Mouse (Mus musculus) midbrain, embryonic 15.5 days (tissue): ENCODE data around the gene Itga6. TPM values are rescaled to one million over a fixed set of nuclear protein-coding genes. Genes with fewer than 3 reads are reported as not detected.
"Not testable (repeated sequence)": the region's sequence is repeated elsewhere in the genome, so short reads cannot be mapped to it uniquely, and the experiment has no call there.

ENCODE experiments used
- ATAC-seq: fragments of 200-750 bp; cut with Nextera tagmentation; replicated peaks from 2 replicates; pipeline ENCODE4 v1.8.0; 2017; ENCODE audit warnings: moderate TSS enrichment
- H3K27ac ChIP-seq: fragments of 300-500 bp; sonication (generic); 2 replicates; pipeline ENCODE4 v1.5.1; 2015; ENCODE audit warnings: mild to moderate bottlenecking, inconsistent platforms
- H3K27me3 ChIP-seq: fragments of 300-500 bp; sonication (generic); replicated peaks from 2 replicates; pipeline ENCODE4 v1.6.1; 2015; ENCODE audit warnings: inconsistent platforms
- H3K36me3 ChIP-seq: fragments of 300-500 bp; sonication (generic); replicated peaks from 2 replicates; pipeline ENCODE4 v1.6.1; 2015; ENCODE audit warnings: inconsistent platforms
- H3K4me1 ChIP-seq: fragments of 300-500 bp; sonication (generic); 2 replicates; pipeline ENCODE4 v1.6.1; 2015; ENCODE audit warnings: inconsistent platforms
- H3K4me2 ChIP-seq: fragments of 300-500 bp; sonication (generic); 2 replicates; pipeline ENCODE4 v1.6.1; 2015; ENCODE audit warnings: inconsistent platforms, mild to moderate bottlenecking, moderate library complexity
- H3K4me3 ChIP-seq: fragments of 300-500 bp; sonication (generic); 2 replicates; pipeline ENCODE4 v1.5.1; 2015; ENCODE audit warnings: mild to moderate bottlenecking, inconsistent platforms
- H3K9ac ChIP-seq: fragments of 300-500 bp; sonication (generic); 2 replicates; pipeline ENCODE4 v1.6.1; 2015; ENCODE audit warnings: mild to moderate bottlenecking, inconsistent platforms
- H3K9me3 ChIP-seq: fragments of 300-500 bp; sonication (generic); 2 replicates; pipeline ENCODE4 v1.6.1; 2016; ENCODE audit warnings: inconsistent platforms
- WGBS: fragments of 180-500 bp; shearing (Covaris S2); methylation state at CpG from one replicate; pipeline ENCODE4 v1.1.7; 2015; ENCODE audit warnings: mixed read lengths; 5-methylcytosine and 5-hydroxymethylcytosine counted together
- polyA plus RNA-seq: library from polyadenylated mRNA; unstranded; fragments of >200 nt; fragmentation: Nextera tagmentation; extraction: Ambion mirVana; gene quantifications from 2 replicates; pipeline ENCODE4 v1.2.1, GENCODE M21; 2015

The Itga6 gene
- polyA plus RNA-seq, 1 experiment from 2014 or later: 19.2 TPM

DNA sequence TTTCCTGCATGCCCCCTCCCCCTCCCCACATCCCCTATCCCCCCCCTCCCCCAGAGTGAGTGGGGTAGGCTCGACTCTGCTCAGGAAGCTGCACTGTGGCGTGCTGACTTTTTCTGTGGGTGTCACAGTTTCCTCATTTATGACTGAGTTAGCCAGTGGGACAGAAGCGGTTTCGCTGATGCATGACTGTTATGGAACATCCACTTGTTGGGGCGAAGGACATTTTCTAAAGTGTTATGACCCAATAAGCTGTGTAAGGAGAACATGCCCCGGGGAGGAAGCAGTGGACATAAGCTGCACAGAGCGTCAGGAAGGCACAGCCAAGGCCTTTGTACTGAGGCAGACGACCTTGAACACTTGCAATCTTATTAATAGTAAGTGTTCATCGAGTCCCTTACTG, 97.9 kb downstream of the Itga6 start:
- H3K9ac ChIP-seq: no peak overlapping the region
- no peaks in the 10 kb centered on the region for H3K27me3 ChIP-seq
- no peaks in the 10 kb centered on the region for H3K4me1 ChIP-seq
- no peaks in the 10 kb centered on the region for H3K36me3 ChIP-seq
- no peak overlapping the region for H3K4me2 ChIP-seq
- ATAC-seq: no peak
- 92% methylated on average over 9 of the region's 9 CpGs for WGBS
- H3K27ac ChIP-seq: no peak overlapping the region
- no peak overlapping the region for H3K4me3 ChIP-seq
- H3K9me3 ChIP-seq: no peaks in the 10 kb centered on the region

DNA sequence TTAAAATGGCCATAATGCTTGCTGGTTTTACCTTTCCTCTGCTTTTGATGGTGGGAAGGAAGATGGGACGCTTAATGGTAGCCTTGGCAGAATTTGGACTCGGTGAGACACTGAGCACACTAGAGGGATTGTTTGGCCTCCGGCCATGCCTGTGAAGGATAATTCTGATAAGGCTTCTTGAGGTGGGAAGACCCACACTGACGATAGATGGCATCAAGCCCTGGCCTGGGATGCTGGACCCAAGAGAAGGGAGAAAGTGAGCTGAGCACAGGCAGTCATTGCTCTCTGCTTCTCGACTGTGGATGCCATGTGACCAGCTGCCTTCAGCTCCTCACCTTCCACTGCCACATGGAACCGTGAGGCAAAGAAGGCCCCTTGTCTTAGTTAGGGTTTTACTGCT, 99.5 kb downstream of the Itga6 start:
- 94% methylated on average over 6 of the region's 6 CpGs for WGBS
- Histone ChIP-seq H3K9me3 (no peaks in the 10 kb centered on the region), H3K4me1 (no peaks in the 10 kb centered on the region), H3K9ac (no peak overlapping the region), H3K36me3 (no peaks in the 10 kb centered on the region; the same call in 1 of the 2 replicates), H3K4me3 (no peak overlapping the region), H3K27ac (no peak overlapping the region), H3K4me2 (no peak overlapping the region), H3K27me3 (no peaks in the 10 kb centered on the region)
- no peak for ATAC-seq

DNA sequence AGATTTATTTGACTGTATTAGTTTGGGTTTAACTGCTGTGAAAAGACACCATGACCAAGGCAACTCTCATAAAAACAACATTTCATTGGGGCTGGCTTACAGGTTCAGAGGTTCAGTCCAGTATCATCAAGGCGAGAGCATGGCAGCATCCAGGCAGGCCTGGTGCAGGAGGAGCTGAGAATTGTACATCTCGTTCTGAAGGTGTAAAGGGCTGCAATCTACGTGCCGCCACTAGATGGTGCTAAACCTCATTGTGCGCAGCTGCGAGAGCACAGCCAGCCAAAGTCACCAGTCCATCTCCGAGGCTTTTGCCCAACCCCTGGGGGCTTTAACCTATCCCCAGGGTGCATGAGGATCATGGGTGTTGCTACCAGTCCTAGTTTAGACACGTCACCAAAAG, 106.7 kb downstream of the Itga6 start:
- H3K4me3 ChIP-seq, H3K27ac ChIP-seq, H3K36me3 ChIP-seq, H3K4me1 ChIP-seq, H3K27me3 ChIP-seq, H3K4me2 ChIP-seq, H3K9me3 ChIP-seq, ATAC-seq, H3K9ac ChIP-seq: not testable (repeated sequence)
- 6% methylated on average over 6 of the region's 8 CpGs for WGBS

DNA sequence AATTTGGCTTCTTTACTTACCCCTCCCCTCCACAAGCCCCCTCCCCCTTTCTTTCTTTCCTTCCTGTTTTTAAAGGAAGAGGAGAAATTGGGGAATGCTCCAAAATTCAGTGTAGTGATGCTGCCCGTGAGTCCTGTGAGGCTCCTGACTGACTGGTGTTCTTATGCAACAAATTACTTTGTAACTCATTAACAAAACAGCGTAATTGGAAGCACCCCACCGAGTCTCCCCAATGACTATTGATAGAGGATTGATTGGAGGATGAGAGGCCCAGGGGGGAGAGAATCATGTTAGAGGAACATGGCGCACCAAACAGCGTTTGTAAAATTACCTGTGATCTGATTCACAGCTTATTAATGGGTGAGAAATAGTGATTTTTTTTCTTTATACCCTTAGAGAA, 109.7 kb downstream of the Itga6 start:
- Histone ChIP-seq H3K4me3 (no peak overlapping the region), H3K4me2 (no peak overlapping the region), H3K9ac (no peak overlapping the region)

DNA sequence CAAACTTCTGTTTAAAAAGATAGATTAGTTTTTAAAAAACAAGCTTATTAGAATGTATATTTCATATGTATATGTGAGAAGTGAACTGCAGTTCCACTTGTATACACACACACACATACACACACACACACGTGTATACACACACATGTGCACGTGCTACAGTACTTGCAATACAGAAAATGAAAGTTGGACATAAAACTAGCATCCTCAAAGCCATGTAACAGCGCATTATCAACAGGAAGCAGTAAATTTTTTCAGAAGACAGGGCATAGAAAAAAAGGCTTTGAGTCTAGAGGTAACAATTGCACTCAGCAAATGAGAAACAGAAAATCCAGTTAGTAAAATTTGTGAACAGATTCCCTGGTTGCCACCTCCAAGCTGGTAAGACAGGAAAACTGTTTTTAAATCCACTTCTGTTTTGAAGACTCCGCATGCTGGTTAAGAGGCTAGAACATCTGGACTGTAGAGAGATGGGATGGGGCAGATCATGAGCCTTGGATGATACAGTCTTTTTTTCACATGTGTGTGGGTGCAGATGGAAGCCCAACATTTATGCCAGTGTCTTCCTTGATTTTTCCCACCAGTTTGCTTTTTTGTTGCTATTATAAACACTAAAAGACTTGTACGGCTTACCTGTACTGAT, 118.2 kb downstream of the Itga6 start:
- Histone ChIP-seq H3K27me3 (no peaks in the 10 kb centered on the region), H3K4me2 (no peak overlapping the region), H3K4me1 (no peaks in the 10 kb centered on the region), H3K9ac (no peak overlapping the region), H3K27ac (no peak overlapping the region), H3K9me3 (no peaks in the 10 kb centered on the region), H3K4me3 (no peak overlapping the region), H3K36me3 (no peaks in the 10 kb centered on the region)
- 91% methylated on average over 5 of the region's 5 CpGs for WGBS
- ATAC-seq: no peak

More for the DNA sequence above, 109.7 kb downstream of the Itga6 start:
- ATAC-seq: no peak
- WGBS: 72% methylated on average over 5 of the region's 5 CpGs
- Histone ChIP-seq H3K36me3 (no peaks in the 10 kb centered on the region), H3K27ac (no peak overlapping the region), H3K27me3 (no peaks in the 10 kb centered on the region), H3K4me1 (no peaks in the 10 kb centered on the region), H3K9me3 (no peaks in the 10 kb centered on the region)

DNA sequence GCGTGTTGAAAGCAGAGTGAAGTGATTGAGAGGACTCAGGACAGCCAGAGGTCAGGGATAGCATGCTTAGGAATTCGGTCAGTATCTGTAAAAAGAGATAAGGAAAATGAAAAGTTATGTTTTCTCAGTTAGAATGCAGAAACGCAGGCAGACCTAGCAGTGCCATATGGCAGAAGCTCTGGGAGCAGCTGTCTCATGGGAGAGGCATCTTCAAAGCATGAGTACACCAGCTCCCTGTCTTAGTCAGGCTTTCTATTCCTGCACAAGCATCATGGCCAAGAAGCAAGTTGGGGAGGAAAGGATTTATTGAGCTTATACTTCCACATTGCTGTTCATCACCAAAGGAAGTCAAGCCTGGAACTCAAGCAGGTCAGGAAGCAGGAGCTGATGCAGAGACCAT, 119.6 kb downstream of the Itga6 start:
- no peak for ATAC-seq
- Histone ChIP-seq H3K9ac (no peak overlapping the region), H3K27ac (no peak overlapping the region), H3K4me2 (no peak overlapping the region), H3K27me3 (no peaks in the 10 kb centered on the region), H3K4me1 (no peaks in the 10 kb centered on the region), H3K4me3 (no peak overlapping the region), H3K36me3 (no peaks in the 10 kb centered on the region), H3K9me3 (no peaks in the 10 kb centered on the region)
- 81% methylated on average over 3 of the region's 3 CpGs for WGBS

DNA sequence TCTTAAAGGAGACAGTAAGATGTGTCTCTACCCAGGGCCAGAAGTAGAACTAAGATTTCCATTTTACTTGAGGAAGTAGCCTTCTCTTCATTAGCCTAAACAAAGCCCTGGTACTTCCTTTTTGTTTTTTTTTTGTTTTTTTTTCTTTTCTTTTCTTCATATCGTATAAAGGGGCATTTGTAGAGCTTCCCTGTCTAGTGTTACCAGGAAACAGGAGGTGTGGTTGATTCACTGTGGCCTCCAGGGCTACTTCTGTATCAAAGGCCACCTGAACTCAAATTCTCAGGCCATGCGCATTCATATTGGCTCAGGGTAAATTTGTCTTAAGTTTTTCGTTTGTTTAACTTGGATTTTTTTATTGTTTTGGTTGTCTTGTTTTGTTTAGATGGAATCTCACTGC, 120.5 kb downstream of the Itga6 start:
- H3K27me3 ChIP-seq: no peaks in the 10 kb centered on the region
- no peaks in the 10 kb centered on the region for H3K4me1 ChIP-seq
- WGBS: 76% methylated on average over 3 of the region's 3 CpGs
- H3K36me3 ChIP-seq: no peaks in the 10 kb centered on the region
- H3K9ac ChIP-seq: no peak overlapping the region
- no peaks in the 10 kb centered on the region for H3K9me3 ChIP-seq
- ATAC-seq: no peak
- no peak overlapping the region for H3K4me3 ChIP-seq
- no peak overlapping the region for H3K4me2 ChIP-seq
- H3K27ac ChIP-seq: no peak overlapping the region

DNA sequence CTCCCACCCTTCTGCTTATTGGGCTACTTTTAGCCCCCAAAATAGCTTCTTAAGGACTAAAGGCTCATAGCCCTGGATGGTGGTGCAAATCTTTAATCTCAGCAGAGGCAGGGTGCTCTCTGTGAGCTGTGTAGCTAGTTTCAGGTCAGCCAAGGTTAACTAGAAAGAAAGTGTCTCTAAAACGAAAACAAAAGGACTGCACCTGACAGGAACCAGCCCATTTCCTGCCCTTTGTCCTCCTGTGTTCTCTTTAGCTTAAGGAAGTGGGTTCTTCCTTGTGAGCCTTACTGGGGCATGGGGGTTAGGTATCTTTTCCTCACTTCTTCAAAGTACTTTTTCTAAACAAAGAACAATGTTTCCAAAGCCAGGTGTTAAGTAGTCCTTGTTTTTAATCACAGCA, 121.1 kb downstream of the Itga6 start:
- Histone ChIP-seq H3K4me2 (no peak overlapping the region), H3K9me3 (no peaks in the 10 kb centered on the region), H3K27me3 (no peaks in the 10 kb centered on the region), H3K4me1 (no peaks in the 10 kb centered on the region), H3K9ac (no peak overlapping the region), H3K36me3 (no peaks in the 10 kb centered on the region), H3K27ac (no peak overlapping the region), H3K4me3 (no peak overlapping the region)
- 47% methylated on average over 1 of the region's 1 CpGs for WGBS
- ATAC-seq: no peak

DNA sequence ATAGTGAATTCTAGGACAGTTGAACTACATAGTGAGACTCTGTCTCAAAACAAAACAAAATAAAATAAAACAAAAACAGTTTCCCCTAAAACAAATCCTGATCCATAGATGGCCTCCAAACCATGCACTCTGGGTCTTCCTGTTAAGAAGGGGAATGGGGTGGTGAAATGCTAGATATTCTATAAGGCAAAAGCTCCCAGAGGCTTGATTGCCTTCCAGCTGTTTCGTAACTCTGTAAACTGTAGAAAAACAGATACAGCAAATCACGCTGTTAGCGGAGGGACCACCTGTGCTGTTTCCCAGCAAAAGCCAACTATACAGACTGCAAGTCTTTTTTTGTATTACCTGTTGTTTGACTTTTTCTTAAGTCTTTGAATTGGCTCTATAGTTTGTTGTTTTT, 121.6 kb downstream of the Itga6 start:
- WGBS: 86% methylated on average over 3 of the region's 3 CpGs
- ATAC-seq: no peak
- Histone ChIP-seq H3K9ac (no peak overlapping the region), H3K27me3 (no peaks in the 10 kb centered on the region), H3K27ac (no peak overlapping the region), H3K9me3 (no peaks in the 10 kb centered on the region), H3K36me3 (no peaks in the 10 kb centered on the region), H3K4me2 (no peak overlapping the region), H3K4me3 (no peak overlapping the region), H3K4me1 (no peaks in the 10 kb centered on the region)

DNA sequence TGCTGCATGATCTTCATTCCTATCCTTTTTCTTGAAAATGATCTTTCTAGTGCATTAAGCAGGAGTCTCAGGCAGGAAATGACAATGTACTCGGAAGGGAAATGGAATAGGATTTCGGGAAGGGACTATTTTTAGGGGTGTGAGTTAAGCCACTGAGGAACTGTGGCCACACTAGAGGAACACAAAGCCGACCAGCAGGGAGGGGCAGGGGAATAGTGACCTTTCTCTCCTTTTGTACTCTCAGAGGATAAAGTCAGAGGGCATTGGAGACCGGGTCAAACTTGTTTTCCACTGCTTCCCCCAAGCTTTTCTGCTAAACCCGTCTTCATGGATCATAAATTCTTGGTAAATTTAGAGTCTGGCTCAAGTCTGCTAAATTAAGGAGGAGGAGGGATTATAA, 122.1 kb downstream of the Itga6 start:
- H3K4me3 ChIP-seq: no peak overlapping the region
- peaks cover 3% of the 10 kb centered on the region; the same call in 1 of the 2 replicates for H3K4me1 ChIP-seq
- ATAC-seq: no peak
- WGBS: 11% methylated on average over 5 of the region's 5 CpGs
- H3K36me3 ChIP-seq: no peaks in the 10 kb centered on the region
- no peak overlapping the region for H3K27ac ChIP-seq
- H3K27me3 ChIP-seq: no peaks in the 10 kb centered on the region
- no peaks in the 10 kb centered on the region for H3K9me3 ChIP-seq
- H3K9ac ChIP-seq: no peak overlapping the region
- H3K4me2 ChIP-seq: no peak overlapping the region

DNA sequence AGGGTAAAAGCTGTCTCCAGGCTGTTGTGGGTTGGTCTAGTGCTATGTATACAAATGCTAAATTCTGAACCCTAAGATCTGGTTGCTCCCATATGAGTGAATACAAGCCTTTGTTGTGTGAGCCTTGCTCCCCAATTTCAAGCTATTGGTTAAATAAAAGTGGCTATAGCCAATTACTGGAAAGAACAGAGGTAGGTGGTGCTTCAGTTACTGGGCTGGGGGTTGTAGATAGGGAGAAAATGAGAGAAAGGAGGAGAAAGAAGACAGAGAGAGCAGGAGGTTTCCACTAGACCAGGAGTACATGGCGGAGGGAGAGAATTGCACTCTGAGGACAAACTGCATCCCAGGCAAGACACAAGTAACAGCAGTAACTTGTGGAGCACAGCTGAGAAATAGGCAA, 122.8 kb downstream of the Itga6 start:
- Histone ChIP-seq H3K36me3 (no peaks in the 10 kb centered on the region), H3K4me3 (no peak overlapping the region), H3K4me2 (no peak overlapping the region), H3K9me3 (no peaks in the 10 kb centered on the region), H3K27ac (no peak overlapping the region), H3K9ac (no peak overlapping the region), H3K27me3 (no peaks in the 10 kb centered on the region), H3K4me1 (peaks cover 5% of the 10 kb centered on the region; the same call in 1 of the 2 replicates)
- 94% methylated on average over 1 of the region's 1 CpGs for WGBS
- ATAC-seq: no peak

DNA sequence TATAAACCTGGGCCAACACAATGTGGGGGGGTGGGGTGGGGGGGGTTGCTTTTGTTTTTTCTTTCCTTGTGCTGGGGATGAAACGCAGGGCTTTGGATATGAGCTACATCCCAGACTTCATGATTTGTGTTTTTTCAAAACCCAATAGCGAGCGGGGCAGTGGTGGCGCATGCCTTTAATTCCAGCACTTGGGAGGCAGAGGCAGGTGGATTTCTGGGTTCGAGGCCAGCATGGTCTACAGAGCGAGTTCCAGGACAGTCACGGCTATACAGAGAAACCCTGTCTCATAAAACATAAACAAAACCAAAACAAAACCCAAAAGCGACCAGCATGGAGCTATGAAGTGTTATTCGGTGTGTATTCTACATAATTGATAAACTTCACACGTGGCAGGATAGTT, 126.7 kb downstream of the Itga6 start:
- H3K4me1 ChIP-seq: peaks cover 16% of the 10 kb centered on the region
- H3K27me3 ChIP-seq: peaks cover 4% of the 10 kb centered on the region; the same call in 1 of the 2 replicates
- H3K4me3 ChIP-seq: no peak overlapping the region
- H3K36me3 ChIP-seq: no peaks in the 10 kb centered on the region
- H3K27ac ChIP-seq: no peak overlapping the region
- no peak overlapping the region for H3K9ac ChIP-seq
- 85% methylated on average over 10 of the region's 10 CpGs for WGBS
- H3K9me3 ChIP-seq: no peaks in the 10 kb centered on the region
- H3K4me2 ChIP-seq: peak overlapping the region; percentile 75; the same call in 1 of the 2 replicates
- ATAC-seq: no peak

DNA sequence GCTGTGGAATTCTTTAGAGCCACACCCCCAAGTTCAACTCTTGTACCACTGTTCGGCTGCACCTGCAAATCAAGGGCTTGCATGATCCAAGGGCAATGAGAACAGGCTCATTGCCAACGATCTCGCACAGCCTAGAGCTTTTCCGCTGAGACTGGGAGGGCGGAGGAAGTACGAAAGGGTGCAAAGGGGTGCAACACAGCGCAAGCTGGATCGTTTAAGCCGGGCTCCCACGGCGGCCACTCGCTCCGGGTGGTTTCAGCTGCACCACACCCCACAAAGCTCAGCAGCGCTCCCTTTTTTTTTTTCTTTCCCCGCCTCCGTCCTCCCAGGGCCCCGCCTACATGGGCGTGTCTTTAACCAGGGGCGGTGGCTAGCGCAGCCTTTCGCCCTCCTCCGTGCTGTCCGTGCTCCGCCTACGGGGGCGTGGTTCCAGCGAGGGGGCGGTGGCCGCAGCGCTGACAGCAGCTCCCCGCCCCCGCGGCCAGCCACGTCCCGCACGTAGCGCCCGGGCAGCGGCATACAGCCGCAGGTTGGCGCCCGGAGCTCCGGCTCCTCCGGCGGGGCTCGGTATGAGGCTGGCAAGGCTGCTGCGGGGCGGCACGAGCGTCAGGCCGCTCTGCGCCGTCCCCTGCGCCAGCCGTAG, 127.5 kb downstream of the Itga6 start, which contains the start of gene Pdk1:
Gene Pdk1, plus strand, starts transcription at position 424 of the 643 bp plus-strand sequence.
- H3K27ac ChIP-seq: peak within 1 kb of the TSS; percentile 82
- H3K27me3 ChIP-seq: peaks cover 4% of the 10 kb centered on the region; the same call in 1 of the 2 replicates
- peak; percentile 98 for ATAC-seq
- H3K4me1 ChIP-seq: peaks cover 16% of the 10 kb centered on the region
- no peaks in the 10 kb centered on the region for H3K36me3 ChIP-seq
- under 1% methylated on average over 55 of the region's 55 CpGs for WGBS
- peak within 1 kb of the TSS; percentile 73 for H3K4me3 ChIP-seq
- peak within 1 kb of the TSS; percentile 72 for H3K9ac ChIP-seq
- no peaks in the 10 kb centered on the region for H3K9me3 ChIP-seq
- peak within 1 kb of the TSS; percentile 75 for H3K4me2 ChIP-seq
